Mouse (Mus musculus) liver, postnatal 0 days (tissue): ENCODE data around the gene Ero1lb. TPM values are rescaled to one million over a fixed set of nuclear protein-coding genes. Genes with fewer than 3 reads are reported as not detected.
A peak's percentile ranks its signal among the peaks of the same experiment; 100 is the strongest.
"Not testable (repeated sequence)": the region's sequence is repeated elsewhere in the genome, so short reads cannot be mapped to it uniquely, and the experiment has no call there.

Source experiments
- ATAC-seq: fragments of 200-750 bp; cut with Nextera tagmentation; 2 replicates; pipeline ENCODE4 v1.8.0; 2017; ENCODE audit warnings: mild to moderate bottlenecking, moderate library complexity
- DNase-seq: peaks from one replicate; pipeline ENCODE4 v3.0.0-alpha.2; 2016
- H3K27ac ChIP-seq: fragments of 300-500 bp; sonication (generic); 2 replicates; pipeline ENCODE4 v1.5.1; 2014; ENCODE audit warnings: antibody characterized with exemption, moderate library complexity, mild to moderate bottlenecking, low read depth
- H3K27me3 ChIP-seq: fragments of 300-500 bp; sonication (generic); 2 replicates; pipeline ENCODE4 v1.6.1; 2014; ENCODE audit warnings: low read length, control low read depth, mixed read lengths; ENCODE audit not compliant: insufficient read depth
- H3K36me3 ChIP-seq: fragments of 300-500 bp; sonication (generic); replicated peaks from 2 replicates; pipeline ENCODE4 v1.6.1; 2014; ENCODE audit warnings: mild to moderate bottlenecking, control low read depth, low read length, moderate library complexity, mixed read lengths; ENCODE audit not compliant: insufficient read depth
- H3K4me1 ChIP-seq: fragments of 300-500 bp; sonication (generic); 2 replicates; pipeline ENCODE4 v1.6.1; 2014; ENCODE audit warnings: antibody characterized with exemption, mild to moderate bottlenecking, control low read depth; ENCODE audit not compliant: insufficient read depth
- H3K4me2 ChIP-seq: fragments of 300-500 bp; sonication (generic); 2 replicates; pipeline ENCODE4 v1.6.1; 2014; ENCODE audit warnings: low read depth, mild to moderate bottlenecking, low read length, moderate library complexity, mixed read lengths
- H3K4me3 ChIP-seq: fragments of 300-500 bp; sonication (generic); 2 replicates; pipeline ENCODE4 v1.5.1; 2014; ENCODE audit warnings: low read depth, low read length
- H3K9ac ChIP-seq: fragments of 300-500 bp; sonication (generic); replicated peaks from 2 replicates; pipeline ENCODE4 v1.6.1; 2014; ENCODE audit warnings: mild to moderate bottlenecking, moderate library complexity
- H3K9me3 ChIP-seq: fragments of 300-500 bp; sonication (generic); 2 replicates; pipeline ENCODE4 v1.6.1; 2016; ENCODE audit warnings: mild to moderate bottlenecking, control low read depth, low read length, mixed read lengths
- CTCF ChIP-seq: sonication (generic); IDR thresholded peaks from 2 replicates; pipeline ENCODE4 v1.5.1; 2016; ENCODE audit warnings: antibody characterized with exemption, low read depth
- EP300 ChIP-seq: IDR thresholded peaks from 2 replicates; pipeline ENCODE4 v1.6.1; 2016; ENCODE audit warnings: antibody characterized with exemption, low read depth, mild to moderate bottlenecking
- WGBS: fragments of 180-500 bp; shearing (Covaris S2); extraction: QIAGEN DNeasy Blood & Tissue Kit; methylation state at CpG from one replicate; pipeline ENCODE4 v1.1.7; 2014; ENCODE audit not compliant: insufficient replicate concordance; 5-methylcytosine and 5-hydroxymethylcytosine counted together
- polyA plus RNA-seq: library from polyadenylated mRNA; unstranded; fragments of >200 nt; fragmentation: Nextera tagmentation; extraction: Ambion mirVana; gene quantifications from 2 replicates; pipeline ENCODE4 v1.2.1, GENCODE M21; 2015

Gene Ero1lb
- polyA plus RNA-seq, 1 experiment from 2014 or later, result 5.6 TPM

DNA sequence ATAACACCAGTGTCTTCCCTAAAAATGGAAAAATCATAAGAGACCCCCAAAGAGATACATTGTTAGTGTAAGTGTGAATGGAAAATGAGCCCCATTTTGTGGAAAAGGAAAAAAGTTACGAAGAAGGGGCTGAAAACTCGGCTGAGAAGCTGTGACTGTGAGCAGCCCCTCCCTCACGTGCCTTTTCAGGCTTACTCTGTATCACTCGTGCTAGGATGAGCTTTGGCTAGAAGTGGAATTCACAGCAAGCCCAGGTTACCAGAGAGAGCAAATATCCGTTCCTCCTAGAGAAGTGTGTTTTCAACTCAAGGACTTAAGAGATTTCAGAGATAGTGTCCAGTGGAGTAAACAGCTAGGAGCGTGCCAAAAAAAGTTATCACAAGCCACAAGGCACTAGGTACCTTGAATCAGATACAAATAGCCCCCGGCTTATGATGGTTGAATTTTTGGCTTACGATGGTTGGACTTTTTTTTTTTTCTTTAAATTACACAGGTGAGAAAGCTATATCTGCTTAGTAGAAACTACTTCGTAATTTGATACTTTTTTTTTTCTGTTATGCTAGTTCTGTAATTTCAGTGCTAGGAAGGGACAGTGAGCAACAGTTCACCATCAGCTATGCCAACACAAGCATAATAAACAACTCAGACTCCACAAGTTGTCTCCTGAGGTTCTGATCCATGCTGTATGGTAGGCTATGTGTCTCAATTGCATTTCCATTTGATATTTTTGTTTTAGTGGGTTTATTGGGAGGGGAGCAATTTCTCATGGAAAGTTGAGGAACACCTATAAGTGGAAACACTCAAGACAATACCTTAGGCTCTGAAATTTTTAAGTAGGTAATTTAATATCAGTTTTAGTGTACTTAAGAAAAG lies 3.2 kb downstream of the Ero1lb start:
- ATAC-seq, result no peak
- no peak for DNase-seq
- no peak overlapping the region for H3K27ac ChIP-seq

DNA sequence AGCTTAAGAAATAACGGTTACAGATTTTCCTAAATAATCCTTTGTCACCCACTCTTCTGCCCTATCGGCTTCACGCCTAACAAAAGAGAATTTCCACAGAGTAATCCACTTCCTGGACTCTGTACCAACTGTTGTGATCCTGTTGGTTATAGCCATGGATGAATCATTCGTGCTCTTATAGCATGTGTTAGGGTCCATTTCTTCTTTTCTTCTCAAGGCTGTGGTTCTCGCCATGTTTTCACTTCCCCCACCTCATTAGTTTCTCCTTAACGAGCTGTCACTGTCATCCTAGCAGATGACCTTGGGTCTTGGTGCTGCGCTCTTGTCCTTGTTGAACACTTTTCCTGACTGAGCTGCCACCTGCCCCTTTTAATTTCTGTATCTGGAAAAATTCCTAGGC lies 4.1 kb downstream of the Ero1lb start:
- Histone ChIP-seq H3K27me3 (no peaks in the 10 kb centered on the region), H3K27ac (no peak overlapping the region), H3K4me3 (no peak overlapping the region), H3K4me2 (no peak overlapping the region), H3K9me3 (no peaks in the 10 kb centered on the region), H3K36me3 (no peaks in the 10 kb centered on the region), H3K4me1 (peaks cover 6% of the 10 kb centered on the region; the same call in 1 of the 2 replicates), H3K9ac (no peak overlapping the region)
- no peak for ATAC-seq
- WGBS, result 55% methylated on average over 7 of the region's 7 CpGs
- DNase-seq, result no peak
- TF ChIP-seq EP300, result no peak
- TF ChIP-seq CTCF, result no peak

More for the DNA sequence above, 3.2 kb downstream of the Ero1lb start:
- Histone ChIP-seq H3K9ac (no peak overlapping the region), H3K27me3 (no peaks in the 10 kb centered on the region), H3K4me3 (no peak overlapping the region), H3K4me2 (no peak overlapping the region), H3K4me1 (peaks cover 6% of the 10 kb centered on the region; the same call in 1 of the 2 replicates), H3K9me3 (no peaks in the 10 kb centered on the region), H3K36me3 (no peaks in the 10 kb centered on the region)
- TF ChIP-seq EP300 (no peak), CTCF (no peak)
- WGBS, result 61% methylated on average over 9 of the region's 9 CpGs

GRCm38 (mm10) chr13:12574979-12575536 lies 9.4 kb downstream of the Ero1lb start:
- peak; percentile 63; the same call in 1 of the 2 replicates for ATAC-seq
- Histone ChIP-seq H3K9me3 (no peaks in the 10 kb centered on the region), H3K4me1 (no peaks in the 10 kb centered on the region), H3K4me2 (peak overlapping the region; percentile 60), H3K36me3 (no peaks in the 10 kb centered on the region), H3K4me3 (peak overlapping the region; percentile 21; the same call in 1 of the 2 replicates), H3K27me3 (no peaks in the 10 kb centered on the region), H3K27ac (no peak overlapping the region), H3K9ac (peak overlapping the region; percentile 36; the same call in 1 of the 2 replicates)
- DNase-seq, result peak; percentile 30
- WGBS, result 47% methylated on average over 9 of the region's 9 CpGs
- TF ChIP-seq CTCF (no peak), EP300 (no peak)

- Histone ChIP-seq H3K9ac (no peak overlapping the region), H3K27ac (no peak overlapping the region), H3K4me3 (no peak overlapping the region), H3K36me3 (peaks cover 2% of the 10 kb centered on the region; the same call in 1 of the 2 replicates), H3K4me2 (no peak overlapping the region), H3K27me3 (no peaks in the 10 kb centered on the region), H3K4me1 (no peaks in the 10 kb centered on the region), H3K9me3 (no peaks in the 10 kb centered on the region)
- ATAC-seq (no peak), DNase-seq (no peak)
- WGBS, result 57% methylated on average over 5 of the region's 5 CpGs
- TF ChIP-seq EP300 (no peak), CTCF (no peak)
Measured at GRCm38 (mm10) chr13:12578145-12578544, 12.5 kb downstream of the Ero1lb start.

GRCm38 (mm10) chr13:12589003-12589402 lies 23.3 kb downstream of the Ero1lb start:
- peak; percentile 90 for TF ChIP-seq CTCF
- no peak for TF ChIP-seq EP300
- Histone ChIP-seq H3K4me3 (no peak overlapping the region), H3K9me3 (no peaks in the 10 kb centered on the region), H3K4me2 (no peak overlapping the region), H3K36me3 (no peaks in the 10 kb centered on the region; the same call in 1 of the 2 replicates), H3K4me1 (no peaks in the 10 kb centered on the region), H3K27me3 (no peaks in the 10 kb centered on the region), H3K27ac (no peak overlapping the region), H3K9ac (no peak overlapping the region)
- ATAC-seq, result peak; percentile 60
- peak; percentile 87 for DNase-seq
- WGBS, result 3% methylated on average over 3 of the region's 3 CpGs

- DNase-seq, H3K9me3 ChIP-seq, H3K4me1 ChIP-seq, ATAC-seq, H3K9ac ChIP-seq, H3K27ac ChIP-seq, H3K36me3 ChIP-seq, H3K4me2 ChIP-seq, H3K4me3 ChIP-seq, H3K27me3 ChIP-seq: not testable (repeated sequence)
- WGBS, result 74% methylated on average over 3 of the region's 4 CpGs
Measured at GRCm38 (mm10) chr13:12597075-12597474, 31.4 kb downstream of the Ero1lb start.

DNA sequence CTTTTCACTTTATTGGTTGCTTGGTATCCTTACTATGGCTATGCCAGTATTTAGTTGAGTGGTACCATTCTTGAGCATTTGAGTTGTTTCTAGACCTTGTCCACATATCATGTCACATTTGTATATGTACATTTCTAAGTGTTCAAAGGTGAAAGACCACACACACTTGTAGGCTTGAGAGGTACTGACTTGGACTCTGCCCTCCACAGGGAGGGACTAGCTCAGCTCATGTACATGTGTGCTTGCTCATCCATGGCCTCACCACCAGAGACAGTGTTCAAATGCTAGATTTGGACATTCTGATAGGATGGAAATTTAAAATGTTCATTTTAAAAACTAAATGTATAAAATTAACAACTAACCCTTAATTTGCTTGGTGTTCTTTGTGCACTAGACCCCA lies 44.5 kb downstream of the Ero1lb start:
- not testable (repeated sequence) for H3K27me3 ChIP-seq, ATAC-seq

DNA sequence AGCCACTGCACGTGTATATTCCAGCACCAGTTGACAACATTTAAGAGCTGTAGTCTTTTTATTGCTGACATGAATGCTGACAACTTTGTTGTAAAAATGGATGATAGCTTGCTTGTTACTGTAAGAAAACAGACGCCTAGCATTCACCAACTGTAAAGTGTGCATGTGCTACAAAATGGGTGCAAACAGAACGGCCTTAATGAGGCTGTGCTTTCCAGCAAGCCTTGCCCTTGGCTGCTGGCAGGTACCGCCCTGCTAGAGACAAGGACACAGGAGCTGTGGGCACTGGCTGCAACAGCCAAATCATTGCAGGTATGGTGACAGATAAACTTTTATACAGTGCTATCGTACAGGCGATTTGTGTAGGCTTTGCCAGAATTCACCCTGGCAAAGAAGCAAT lies 48.4 kb downstream of the Ero1lb start:
- not testable (repeated sequence) for H3K9ac ChIP-seq, ATAC-seq, H3K27me3 ChIP-seq, H3K27ac ChIP-seq, H3K4me1 ChIP-seq, H3K4me2 ChIP-seq, H3K9me3 ChIP-seq, H3K4me3 ChIP-seq, H3K36me3 ChIP-seq, DNase-seq
- WGBS, result 82% methylated on average over 4 of the region's 6 CpGs

More for the DNA sequence above, 44.5 kb downstream of the Ero1lb start:
- not testable (repeated sequence) for H3K36me3 ChIP-seq, H3K9ac ChIP-seq, H3K9me3 ChIP-seq, H3K4me1 ChIP-seq, H3K4me3 ChIP-seq, H3K4me2 ChIP-seq, H3K27ac ChIP-seq, DNase-seq

DNA sequence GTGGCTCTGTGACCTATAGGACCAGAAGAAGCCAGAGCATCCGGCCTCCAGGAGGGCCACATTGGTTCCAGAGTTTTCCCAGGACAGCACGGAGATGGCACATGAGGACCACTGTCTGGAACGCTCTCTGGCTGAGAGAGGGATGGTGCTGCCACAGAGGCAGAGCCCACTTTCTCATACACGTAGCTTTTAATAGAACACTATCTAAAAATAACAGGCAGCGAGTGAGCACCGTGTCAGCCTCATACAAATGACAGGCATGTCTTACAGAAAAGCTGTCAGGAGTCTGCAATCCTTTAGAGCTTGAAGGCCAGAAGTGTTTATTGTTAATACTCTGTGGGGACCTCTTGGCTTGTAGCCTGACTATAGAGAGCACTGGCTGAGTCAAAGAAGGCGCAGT lies 48.9 kb downstream of the Ero1lb start:
- not testable (repeated sequence) for H3K4me2 ChIP-seq, H3K9ac ChIP-seq, H3K9me3 ChIP-seq, H3K36me3 ChIP-seq, DNase-seq, H3K27ac ChIP-seq, H3K27me3 ChIP-seq, ATAC-seq, H3K4me1 ChIP-seq, H3K4me3 ChIP-seq
- WGBS, result 77% methylated on average over 7 of the region's 7 CpGs
